Mouse (Mus musculus) frontal cortex, postnatal 14 days (tissue): ENCODE results near the gene Bicdl2.

Source experiments
- DNase-seq, 2 experiments: peaks; one replicate each; pipeline ENCODE4 v3.0.0; 2022; ENCODE audit warnings: low spot score in 2 of 2

Gene Bicdl2

GRCm38 (mm10) chr17:23674271-23674952 lies 14.1 kb downstream of the Bicdl2 start:
- DNase-seq: no peak

DNA sequence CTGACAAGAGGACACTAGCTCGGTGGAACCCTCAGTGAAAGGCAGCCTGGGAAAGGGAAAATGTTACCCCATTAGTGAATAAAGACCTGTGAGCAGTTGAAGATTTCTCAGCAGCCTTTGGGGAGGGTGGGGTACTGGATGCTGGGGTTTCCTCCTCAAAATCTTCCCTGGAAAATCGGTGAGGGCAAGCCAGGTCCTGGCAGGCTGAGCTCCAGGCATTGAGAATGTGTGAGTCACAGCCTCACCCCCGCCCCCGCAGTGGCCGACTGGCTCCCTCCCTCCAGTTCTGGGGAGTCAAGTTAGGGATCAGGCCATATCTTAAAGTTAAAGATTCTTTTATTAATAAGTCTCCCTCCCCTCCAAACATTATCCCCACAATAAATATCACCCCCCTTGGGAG lies 14.8 kb downstream of the Bicdl2 start:
- no peak for DNase-seq

- no peak for DNase-seq
Observed at GRCm38 (mm10) chr17:23675564-23676281, 15.4 kb downstream of the Bicdl2 start.

DNA sequence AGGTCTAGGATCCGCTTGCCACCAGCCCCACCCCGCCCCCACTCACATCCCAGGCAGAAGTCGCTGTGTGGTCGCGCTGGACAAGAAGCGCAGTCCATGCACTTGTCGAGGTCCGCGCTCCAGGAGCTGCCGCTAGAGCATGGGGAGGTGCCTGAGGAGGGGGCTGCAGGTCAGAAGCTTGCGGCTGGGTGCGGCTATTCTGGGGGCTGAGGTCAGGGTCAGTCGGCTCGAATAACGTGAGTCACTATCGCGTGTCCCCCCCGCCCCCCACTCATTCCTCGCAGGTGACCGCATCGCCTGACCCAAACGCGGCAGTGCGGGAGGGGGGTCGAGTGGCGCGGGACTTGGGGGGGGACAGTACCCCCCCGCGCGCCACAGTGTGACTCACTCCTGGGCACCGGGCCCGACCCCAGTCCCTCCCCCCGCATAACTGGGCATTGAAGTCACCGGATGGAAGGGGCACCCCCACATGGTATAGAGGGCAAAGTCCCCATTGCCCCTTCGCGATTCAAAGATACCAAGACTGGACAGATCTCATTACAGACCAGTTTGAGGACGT lies 16.2 kb downstream of the Bicdl2 start:
- DNase-seq: no peak

GRCm38 (mm10) chr17:23677236-23677679 lies 17.0 kb downstream of the Bicdl2 start, which contains the start of gene Tnfrsf12a:
TSS of gene Tnfrsf12a (minus strand) at chr17:23677468.
- peak in 1 of 2 experiments; percentile 71 for DNase-seq

- DNase-seq: no peak
Observed at GRCm38 (mm10) chr17:23679127-23679835, 19.0 kb downstream of the Bicdl2 start, which contains the start of gene Cldn6. TSS of gene Cldn6 (plus strand) at chr17:23679249.

DNA sequence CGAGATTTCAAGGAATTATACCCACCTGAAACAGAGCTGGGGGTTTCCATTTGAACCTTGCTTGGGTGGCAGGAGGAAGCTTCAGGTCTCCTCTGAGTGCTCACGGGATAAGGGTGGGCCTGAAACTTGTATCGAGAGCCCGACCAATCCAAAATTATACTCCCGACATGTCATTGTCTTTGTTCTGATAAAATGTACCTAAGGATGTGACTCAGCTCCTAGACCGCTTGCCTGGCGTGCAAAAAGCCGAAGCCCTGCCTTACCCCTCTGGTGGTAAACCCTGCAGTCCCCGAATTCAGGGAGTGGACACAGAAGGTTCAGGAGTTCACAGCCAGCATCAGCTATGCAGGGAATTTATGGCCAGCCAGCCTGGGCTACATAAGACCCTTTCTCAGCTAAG lies 20.0 kb downstream of the Bicdl2 start:
- no peak for DNase-seq

- no peak for DNase-seq
Observed at GRCm38 (mm10) chr17:23681086-23681485, 20.8 kb downstream of the Bicdl2 start.

DNA sequence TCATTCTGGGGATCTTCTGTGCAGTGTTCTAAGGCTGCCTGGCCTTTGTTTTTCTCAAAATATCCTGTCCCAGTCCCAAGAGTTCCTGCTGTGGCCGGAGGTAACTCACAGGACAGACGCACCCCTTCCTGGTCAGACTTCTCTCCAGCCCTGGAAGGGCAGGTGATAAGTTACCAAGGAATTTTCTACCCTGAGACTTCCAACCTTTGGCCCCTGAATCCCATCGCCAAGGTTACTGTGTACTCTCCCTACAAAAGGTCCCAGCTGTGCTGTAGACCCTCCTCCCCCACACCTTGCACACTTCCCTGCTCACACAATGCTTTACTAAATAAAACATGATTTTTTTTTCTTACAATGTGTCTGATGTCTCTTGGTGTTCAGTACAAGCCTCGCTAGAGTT lies 21.8 kb downstream of the Bicdl2 start:
- DNase-seq: no peak

GRCm38 (mm10) chr17:23682530-23682929 lies 22.2 kb downstream of the Bicdl2 start:
- no peak for DNase-seq

DNA sequence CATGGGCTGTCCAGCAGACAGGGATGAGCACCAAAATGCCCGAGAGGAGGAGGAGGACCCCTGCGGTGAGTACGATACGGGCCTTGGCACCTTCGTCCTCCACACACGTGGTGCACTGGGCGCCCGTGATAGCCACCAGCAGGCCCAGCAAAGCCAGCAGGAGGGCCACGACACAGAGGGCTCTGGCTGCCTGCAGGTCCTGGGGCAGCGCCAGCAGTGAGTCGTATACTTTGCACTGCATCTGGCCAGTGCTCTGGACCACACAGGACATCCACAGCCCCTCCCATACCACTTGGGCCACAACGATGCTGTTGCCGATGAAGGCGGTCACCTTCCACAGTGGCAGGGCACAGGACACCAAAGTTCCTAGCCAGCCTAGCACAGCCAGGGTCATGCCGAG lies 22.9 kb downstream of the Bicdl2 start:
- no peak for DNase-seq

DNA sequence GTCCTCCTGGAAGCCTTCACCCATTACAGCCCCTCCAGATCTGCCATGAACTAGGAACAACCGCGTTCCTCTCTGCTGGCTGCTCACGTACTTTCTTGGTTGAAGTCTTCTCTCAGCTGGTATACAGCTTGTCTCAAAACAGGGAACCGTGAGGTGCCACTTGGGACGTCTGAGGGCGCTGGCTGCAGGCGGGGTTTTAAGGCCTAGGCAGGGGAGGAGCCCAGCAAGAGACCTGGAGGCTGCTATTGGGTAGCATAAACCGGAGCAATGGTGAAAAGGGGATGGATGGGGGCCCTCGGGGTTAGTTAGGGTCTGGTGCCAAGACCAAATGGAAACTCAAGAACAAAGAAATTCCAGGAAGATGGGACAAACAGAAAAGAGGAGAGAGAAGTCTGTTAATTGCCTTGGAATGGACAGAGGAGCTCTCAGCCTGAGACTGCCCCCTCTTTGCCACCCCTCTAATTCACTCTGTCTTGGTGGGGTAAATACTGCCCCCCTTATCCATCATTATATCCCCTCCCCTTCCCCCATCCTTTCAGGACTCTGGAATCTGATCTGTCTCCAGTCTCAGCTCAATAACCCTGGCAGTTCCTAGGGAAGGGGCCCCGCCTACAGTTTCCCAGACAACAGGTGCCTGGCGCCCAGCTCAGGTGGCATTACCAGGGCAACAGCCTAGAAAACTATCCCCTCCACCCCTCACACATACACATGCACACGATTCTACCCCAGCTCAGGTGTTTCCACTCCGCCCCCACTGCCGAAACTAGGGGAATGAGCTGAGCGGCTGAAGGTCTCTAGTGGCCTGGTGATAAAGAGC lies 23.8 kb downstream of the Bicdl2 start, which contains the start of gene Cldn9:
Cldn9 (minus strand) TSS at position 171 of the 817 bp plus-strand sequence.
- DNase-seq: no peak

DNA sequence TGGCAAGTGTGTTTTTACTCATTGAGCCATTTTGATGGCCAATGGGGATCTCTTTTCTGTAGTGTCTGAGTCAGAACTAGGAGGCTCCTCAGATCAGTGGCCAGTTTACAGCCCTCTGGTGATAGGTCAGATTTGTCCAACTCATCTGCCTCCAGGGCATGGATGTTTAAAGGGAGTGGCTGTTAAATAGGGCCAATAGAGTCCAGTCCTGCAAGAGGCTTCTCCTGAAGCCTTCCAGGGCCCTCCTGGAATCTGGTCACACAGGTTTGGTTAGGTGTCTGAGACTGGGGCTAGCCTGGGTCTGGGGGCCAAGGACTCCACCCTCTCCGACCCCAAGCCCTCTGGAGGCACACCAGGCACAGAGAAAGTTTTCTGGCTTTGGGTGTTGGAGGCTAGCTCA lies 34.2 kb downstream of the Bicdl2 start:
- DNase-seq: no peak

GRCm38 (mm10) chr17:23695801-23696200 lies 35.5 kb downstream of the Bicdl2 start:
- DNase-seq: no peak

- no peak for DNase-seq
Observed at GRCm38 (mm10) chr17:23699131-23700077, 39.1 kb downstream of the Bicdl2 start.

DNA sequence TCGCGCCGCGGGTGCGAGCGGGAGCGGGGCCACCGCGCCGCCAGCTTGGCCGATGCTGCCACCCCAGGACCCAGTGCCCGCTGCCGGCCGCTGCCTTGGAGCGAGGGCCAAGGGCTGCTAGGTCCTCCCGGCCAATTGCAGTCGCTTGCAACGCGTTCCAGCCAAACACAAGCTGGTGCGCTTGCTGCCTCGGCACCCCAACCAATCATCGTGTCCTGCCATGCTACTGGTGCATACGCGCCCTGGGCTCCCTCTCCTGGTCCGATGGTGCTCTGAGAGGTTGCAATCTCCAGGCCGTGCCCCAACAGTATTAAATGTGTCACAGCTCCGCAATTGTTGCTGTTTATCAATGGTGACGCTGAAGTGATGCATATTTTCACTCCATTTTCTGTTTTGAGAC lies 39.8 kb downstream of the Bicdl2 start:
- DNase-seq: peak; percentile 85

- no peak for DNase-seq
Observed at GRCm38 (mm10) chr17:23703301-23703700, 43.0 kb downstream of the Bicdl2 start.

- no peak for DNase-seq
Observed at GRCm38 (mm10) chr17:23704741-23705140, 44.4 kb downstream of the Bicdl2 start.

DNA sequence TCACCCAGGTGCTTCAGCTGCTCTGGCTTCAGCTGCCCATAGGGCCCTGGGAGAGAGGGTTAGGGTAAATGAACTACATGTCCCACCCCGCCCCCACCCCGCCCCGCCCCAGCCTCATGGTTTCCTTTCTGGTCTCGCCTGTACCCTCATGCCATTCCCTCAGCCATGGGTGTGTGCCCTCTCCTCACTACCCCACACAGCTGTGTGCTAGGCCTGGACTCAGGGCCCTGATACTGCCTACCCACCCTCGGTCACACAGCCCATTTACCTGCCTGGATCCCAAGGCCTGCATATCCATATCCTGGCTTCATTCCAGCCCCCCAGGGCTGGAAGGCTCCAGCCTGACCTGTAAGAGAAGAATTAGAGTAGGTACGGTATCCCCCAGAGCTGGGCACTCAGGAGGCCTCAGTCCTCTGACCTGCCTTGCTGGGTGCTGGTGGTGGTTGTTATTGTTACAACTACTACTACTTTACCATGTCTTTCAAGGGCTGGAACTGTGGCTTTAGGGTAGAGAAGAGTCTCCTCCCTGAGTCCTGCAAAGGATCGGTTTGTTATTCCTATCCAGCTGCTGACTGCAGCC lies 45.3 kb downstream of the Bicdl2 start:
- DNase-seq: no peak

GRCm38 (mm10) chr17:23706212-23706611 lies 45.9 kb downstream of the Bicdl2 start:
- DNase-seq: peak; percentile 55 to 72
